Mouse (Mus musculus): ENCODE measurements around the gene Cnot2.

The Cnot2 gene

GRCm38 (mm10) chr10:116481917-116482316 is 99.4 kb downstream of the Cnot2 start:
- DNase-seq (ENCODE audit: low read depth in 1 of 2, low spot score in 2 of 2) = no peak

DNA sequence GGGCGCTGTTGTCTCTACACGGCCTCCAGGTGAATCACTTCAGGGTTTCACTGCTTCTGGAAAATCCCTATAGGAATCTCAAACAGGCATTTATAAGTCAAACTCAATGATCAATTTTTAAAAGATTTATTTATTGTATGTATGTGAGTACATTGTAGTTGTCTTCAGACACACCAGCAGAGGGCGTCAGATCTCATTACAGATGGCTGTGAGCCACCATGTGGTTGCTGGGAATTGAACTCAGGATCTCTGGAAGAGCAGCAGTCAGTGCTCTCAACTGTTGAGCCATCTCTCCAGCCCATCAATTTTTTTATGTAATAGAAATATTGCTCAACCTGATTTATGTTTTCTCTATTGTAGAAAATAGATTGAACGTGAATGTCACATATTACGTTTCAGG is 100.3 kb downstream of the Cnot2 start:
- no peak for DNase-seq (ENCODE audit: low read depth in 1 of 2, low spot score in 2 of 2)

- DNase-seq (ENCODE audit: low read depth in 1 of 2, low spot score in 2 of 2) = no peak
Observed at GRCm38 (mm10) chr10:116476559-116476958, 104.8 kb downstream of the Cnot2 start.

DNA sequence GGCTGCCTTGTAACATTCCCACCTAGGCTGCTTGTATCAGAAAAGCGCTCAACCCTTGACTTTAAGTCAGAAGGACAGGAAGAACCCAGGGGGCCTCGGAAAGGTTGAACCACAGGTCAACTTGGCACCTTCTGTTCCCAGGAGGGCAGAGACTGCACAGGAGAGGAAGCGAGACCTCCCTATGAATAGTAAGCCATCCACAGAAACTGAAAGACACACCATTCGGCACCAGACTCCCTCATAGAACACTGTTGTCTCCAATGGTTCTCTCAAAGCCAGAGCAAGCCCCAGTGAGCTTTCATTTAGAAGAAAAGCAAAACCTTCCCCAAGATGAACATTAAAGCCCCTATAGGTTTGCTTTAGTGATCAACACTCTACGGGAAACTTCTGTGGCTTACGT is 105.6 kb downstream of the Cnot2 start:
- DNase-seq (ENCODE audit: low read depth in 1 of 2, low spot score in 2 of 2) = no peak

- DNase-seq (ENCODE audit: low read depth in 1 of 2, low spot score in 2 of 2) = no peak
Observed at GRCm38 (mm10) chr10:116473759-116474549, 107.4 kb downstream of the Cnot2 start, which contains the start of gene Kcnmb4. TSS of gene Kcnmb4 (minus strand) at chr10:116473878.

- DNase-seq (ENCODE audit: low read depth in 1 of 2, low spot score in 2 of 2) = no peak
Observed at GRCm38 (mm10) chr10:116473071-116473758, 108.1 kb downstream of the Cnot2 start.

- DNase-seq (ENCODE audit: low read depth in 1 of 2, low spot score in 2 of 2) = no peak
Observed at GRCm38 (mm10) chr10:116472579-116472978, 108.7 kb downstream of the Cnot2 start.

GRCm38 (mm10) chr10:116470306-116470925 is 110.9 kb downstream of the Cnot2 start:
- DNase-seq (ENCODE audit: low read depth in 1 of 2, low spot score in 2 of 2) = no peak

- no peak for DNase-seq (ENCODE audit: low read depth in 1 of 2, low spot score in 2 of 2)
Observed at GRCm38 (mm10) chr10:116468094-116468493, 113.2 kb downstream of the Cnot2 start.

DNA sequence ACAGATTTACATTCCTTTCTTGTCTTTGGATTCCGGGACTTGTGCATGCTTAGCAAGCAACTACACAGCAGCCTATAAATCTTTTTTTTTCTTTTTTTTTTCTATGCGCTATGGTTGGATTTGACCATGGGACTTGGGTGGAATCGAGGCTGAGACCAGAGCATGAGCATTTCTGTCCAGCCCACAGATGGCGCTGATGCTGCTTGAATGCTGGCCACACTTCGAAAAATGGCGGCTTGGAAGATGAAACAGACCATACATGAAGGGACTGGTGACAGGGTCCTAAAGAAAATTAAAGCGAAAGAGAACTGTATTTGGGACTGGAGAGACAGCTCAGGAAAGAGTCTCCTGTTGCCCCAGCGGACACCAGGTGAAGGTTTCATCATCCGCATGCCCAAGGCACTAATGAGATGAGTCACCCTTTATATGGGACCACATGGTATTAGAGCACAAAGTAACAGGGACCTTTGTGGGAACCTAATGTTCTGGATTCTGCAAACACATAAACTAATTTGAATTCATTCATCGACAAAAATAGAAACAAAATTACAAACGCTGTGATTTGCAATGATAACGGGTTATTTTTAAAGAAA is 117.5 kb downstream of the Cnot2 start:
- DNase-seq (ENCODE audit: low read depth in 1 of 2, low spot score in 2 of 2) = no peak

DNA sequence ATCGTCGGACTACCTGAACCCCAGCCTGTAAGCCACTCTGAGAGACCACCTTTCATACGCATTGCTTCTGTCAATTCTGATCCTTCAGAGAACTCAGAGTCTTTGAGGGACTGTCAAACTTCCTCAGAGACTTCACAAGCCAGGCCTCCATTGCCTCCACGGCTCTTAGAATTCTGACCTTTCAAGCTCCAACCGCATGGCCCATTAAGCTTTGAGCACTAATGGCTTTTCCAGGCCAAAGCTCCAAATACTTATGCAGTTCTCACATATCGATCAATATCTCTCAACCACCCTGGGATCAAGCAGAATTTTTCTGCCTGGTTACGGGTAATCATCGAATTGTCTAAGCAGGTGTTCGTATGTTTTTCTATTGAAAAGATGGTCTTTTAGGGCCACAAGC is 119.9 kb downstream of the Cnot2 start:
- no peak for DNase-seq (ENCODE audit: low read depth in 1 of 2, low spot score in 2 of 2)

- DNase-seq (ENCODE audit: low read depth in 1 of 2, low spot score in 2 of 2) = no peak
Observed at GRCm38 (mm10) chr10:116458786-116459185, 122.5 kb downstream of the Cnot2 start.

DNA sequence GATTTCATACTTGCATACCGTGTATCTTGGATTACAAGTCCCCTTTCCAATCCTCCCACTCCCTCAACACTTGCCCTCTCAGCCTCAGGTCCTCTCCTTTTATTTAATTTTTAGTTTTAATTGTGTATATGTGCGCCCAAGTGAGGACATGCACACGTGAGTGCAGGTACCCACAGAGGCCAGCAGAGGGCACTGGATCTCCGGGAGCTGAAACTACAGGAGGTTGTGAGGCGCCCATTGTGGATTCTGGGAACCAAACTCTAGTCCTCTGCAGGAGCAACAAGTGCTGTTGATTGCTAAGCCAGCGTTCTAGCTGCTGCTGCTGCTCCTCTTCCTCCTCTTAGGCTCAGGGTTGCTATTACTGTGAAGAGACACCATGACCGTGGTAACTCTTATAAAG is 128.5 kb downstream of the Cnot2 start:
- DNase-seq (ENCODE audit: low read depth in 1 of 2, low spot score in 2 of 2) = no peak

DNA sequence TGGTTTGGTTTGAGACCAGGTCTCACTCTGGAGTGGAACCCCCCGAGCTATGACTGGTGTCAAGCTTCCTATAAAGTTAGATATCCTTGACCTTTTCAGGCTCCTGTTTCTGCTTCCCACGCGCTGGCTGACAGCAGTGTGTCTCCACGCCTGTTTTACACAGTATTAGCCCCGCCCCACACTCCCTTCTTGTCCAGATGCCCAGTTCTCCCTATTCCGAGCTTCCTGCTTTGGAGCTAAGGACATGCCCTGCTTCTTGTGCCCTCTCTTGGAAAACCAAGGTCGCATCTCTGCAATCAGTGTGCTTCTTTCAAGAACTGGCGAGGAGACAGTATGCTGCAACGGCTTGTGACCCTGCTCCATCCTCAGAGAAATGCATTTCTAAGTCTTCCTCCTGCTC is 130.7 kb downstream of the Cnot2 start:
- DNase-seq (ENCODE audit: low read depth in 1 of 2, low spot score in 2 of 2) = no peak

- no peak for DNase-seq (ENCODE audit: low read depth in 1 of 2, low spot score in 2 of 2)
Observed at GRCm38 (mm10) chr10:116448166-116448565, 133.1 kb downstream of the Cnot2 start.

DNA sequence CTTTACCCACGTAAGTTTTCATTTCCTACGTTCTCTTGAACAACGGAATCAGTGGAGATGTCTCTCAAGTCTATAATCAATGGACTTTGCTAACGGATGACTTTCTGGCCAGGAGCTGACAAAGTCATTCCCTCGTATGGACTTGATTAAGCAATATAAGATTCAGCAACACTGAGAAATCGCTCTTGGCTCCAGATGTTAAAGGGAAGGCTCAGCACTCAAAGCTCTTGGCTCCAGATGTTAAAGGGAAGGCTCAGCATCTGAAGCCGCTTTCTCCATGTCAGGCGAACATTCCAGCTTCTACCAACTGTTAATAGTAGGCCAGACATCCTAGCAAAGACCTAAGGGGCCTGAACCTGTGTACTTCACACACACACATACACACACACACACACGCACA is 134.1 kb downstream of the Cnot2 start:
- no peak for DNase-seq (ENCODE audit: low read depth in 1 of 2, low spot score in 2 of 2)

DNA sequence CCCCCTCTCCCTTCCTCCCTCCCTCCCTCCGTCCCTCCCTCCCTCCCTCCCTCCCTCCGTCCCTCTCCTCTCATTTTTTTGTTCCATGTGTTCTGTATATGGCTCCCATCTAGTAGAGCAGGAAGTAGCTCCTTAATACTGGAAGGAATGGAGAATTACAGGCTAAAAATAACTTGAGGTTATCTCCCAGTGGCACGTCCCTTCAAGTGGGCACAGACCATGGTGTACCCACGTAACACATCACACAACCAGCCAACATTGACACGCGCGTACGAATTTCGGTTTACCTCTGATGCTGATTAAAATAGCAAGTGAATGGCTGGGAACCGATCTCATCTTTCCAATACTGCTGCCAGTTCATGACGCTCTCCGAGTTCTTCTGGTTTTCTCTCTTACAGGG is 135.3 kb downstream of the Cnot2 start:
- DNase-seq (ENCODE audit: low read depth in 1 of 2, low spot score in 2 of 2) = no peak

DNA sequence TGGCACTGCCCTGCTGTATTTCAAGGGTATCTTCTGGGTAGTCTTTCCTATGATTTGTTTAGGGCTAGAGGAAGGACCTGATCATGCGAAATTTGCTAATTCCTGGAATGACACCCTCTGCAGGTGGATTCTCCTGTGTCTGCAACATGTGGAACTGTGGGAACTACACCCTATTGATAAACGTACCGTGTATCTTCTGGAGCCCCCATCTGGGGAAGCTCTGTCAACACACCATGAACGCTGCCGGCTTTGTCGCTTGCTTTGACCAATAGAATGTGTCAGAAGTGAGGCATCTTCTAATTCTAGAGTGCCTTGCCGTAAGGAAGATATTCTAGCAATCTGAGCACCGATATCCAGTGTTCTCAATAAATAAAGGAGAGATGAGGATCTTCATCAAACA is 136.5 kb downstream of the Cnot2 start:
- DNase-seq (ENCODE audit: low read depth in 1 of 2, low spot score in 2 of 2) = no peak

GRCm38 (mm10) chr10:116444371-116444770 is 136.9 kb downstream of the Cnot2 start:
- no peak for DNase-seq (ENCODE audit: low read depth in 1 of 2, low spot score in 2 of 2)

GRCm38 (mm10) chr10:116440946-116441345 is 140.4 kb downstream of the Cnot2 start:
- no peak for DNase-seq (ENCODE audit: low read depth in 1 of 2, low spot score in 2 of 2)

DNA sequence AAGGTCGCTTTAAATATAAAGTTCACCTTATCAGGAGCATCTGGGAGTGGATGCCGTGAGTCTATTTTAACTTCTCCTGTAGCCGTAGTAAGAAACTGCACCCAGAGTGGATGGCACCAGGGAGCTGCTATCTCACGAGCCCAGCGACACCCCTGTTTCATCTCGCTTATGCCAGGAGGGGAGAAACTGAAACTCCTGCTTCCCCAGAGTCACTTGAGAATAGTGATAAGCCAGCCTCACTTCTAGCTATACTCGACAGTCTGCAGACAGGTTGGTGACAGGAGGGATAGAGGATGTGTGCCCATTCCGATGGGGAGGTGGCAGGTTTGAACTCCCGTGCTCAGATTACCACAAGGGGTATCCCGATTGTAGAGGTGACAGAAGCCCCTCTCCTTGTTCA is 141.2 kb downstream of the Cnot2 start:
- DNase-seq (ENCODE audit: low read depth in 1 of 2, low spot score in 2 of 2) = no peak

DNA sequence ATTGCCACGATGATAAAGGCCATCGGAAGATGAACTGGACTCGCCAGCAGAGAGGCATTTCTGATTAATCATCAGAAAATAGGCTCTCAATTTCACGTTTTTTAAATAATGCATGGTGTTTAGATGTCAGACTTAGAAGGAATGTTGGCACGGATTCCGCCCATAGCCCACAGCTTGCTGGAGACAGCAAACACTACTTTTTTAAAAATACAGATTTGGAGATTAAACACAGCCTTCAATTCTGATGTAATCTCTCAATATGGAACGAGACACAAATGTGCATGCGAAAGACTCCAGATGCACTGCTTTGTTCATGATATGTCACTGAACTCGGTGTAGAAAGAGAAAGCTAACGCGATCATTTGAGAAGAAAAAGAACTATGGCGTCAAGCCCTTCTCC is 145.9 kb downstream of the Cnot2 start:
- no peak for DNase-seq (ENCODE audit: low read depth in 1 of 2, low spot score in 2 of 2)
